Mouse (Mus musculus) hindbrain, embryonic 14.5 days (tissue): ENCODE data around the gene Bfar. TPM values are rescaled to one million over a fixed set of nuclear protein-coding genes. Genes with fewer than 3 reads are reported as not detected.
"Not testable (repeated sequence)": the region's sequence is repeated elsewhere in the genome, so short reads cannot be mapped to it uniquely, and the experiment has no call there.

Experiments
- ATAC-seq: fragments of 200-750 bp; cut with Nextera tagmentation; 2 replicates; pipeline ENCODE4 v1.8.0; 2017; ENCODE audit warnings: moderate number of reproducible peaks, mild to moderate bottlenecking, moderate TSS enrichment, moderate library complexity; ENCODE audit not compliant: low FRiP score
- DNase-seq: peaks from one replicate; pipeline ENCODE4 v3.0.0-alpha.2; 2015; ENCODE audit warnings: low spot score
- H3K27ac ChIP-seq: fragments of 300-500 bp; sonication (generic); 2 replicates; pipeline ENCODE4 v1.5.1; 2014; ENCODE audit warnings: mild to moderate bottlenecking, moderate library complexity
- H3K27me3 ChIP-seq: fragments of 300-500 bp; sonication (generic); 2 replicates; pipeline ENCODE4 v1.6.1; 2014; ENCODE audit warnings: mild to moderate bottlenecking, low read length, mixed read lengths; ENCODE audit not compliant: control insufficient read depth, insufficient read depth
- H3K36me3 ChIP-seq: fragments of 300-500 bp; sonication (generic); replicated peaks from 2 replicates; pipeline ENCODE4 v1.6.1; 2014; ENCODE audit not compliant: control insufficient read depth, insufficient read depth
- H3K4me1 ChIP-seq: fragments of 300-500 bp; sonication (generic); replicated peaks from 2 replicates; pipeline ENCODE4 v1.6.1; 2014; ENCODE audit warnings: antibody characterized with exemption, low read length, mixed read lengths; ENCODE audit not compliant: control insufficient read depth, insufficient read depth
- H3K4me2 ChIP-seq: fragments of 300-500 bp; sonication (generic); replicated peaks from 2 replicates; pipeline ENCODE4 v1.6.1; 2014; ENCODE audit warnings: mild to moderate bottlenecking, moderate library complexity
- H3K4me3 ChIP-seq: fragments of 300-500 bp; sonication (generic); replicated peaks from 2 replicates; pipeline ENCODE4 v1.5.1; 2014; ENCODE audit warnings: mild to moderate bottlenecking, low read length
- H3K9ac ChIP-seq: fragments of 300-500 bp; sonication (generic); 2 replicates; pipeline ENCODE4 v1.6.1; 2014
- H3K9me3 ChIP-seq: fragments of 300-500 bp; sonication (generic); 2 replicates; pipeline ENCODE4 v1.6.1; 2016; ENCODE audit warnings: low read length; ENCODE audit not compliant: control insufficient read depth
- WGBS: fragments of 180-500 bp; shearing (Covaris S2); extraction: QIAGEN DNeasy Blood & Tissue Kit; methylation state at CpG from one replicate; pipeline ENCODE4 v1.1.7; 2014; 5-methylcytosine and 5-hydroxymethylcytosine counted together
- polyA plus RNA-seq: library from polyadenylated mRNA; unstranded; fragments of >200 nt; fragmentation: Nextera tagmentation; extraction: Ambion mirVana; gene quantifications from 2 replicates; pipeline ENCODE4 v1.2.1, GENCODE M21; 2014

Gene Bfar
- polyA plus RNA-seq, 1 experiment from 2014 or later: 50.4 TPM

DNA sequence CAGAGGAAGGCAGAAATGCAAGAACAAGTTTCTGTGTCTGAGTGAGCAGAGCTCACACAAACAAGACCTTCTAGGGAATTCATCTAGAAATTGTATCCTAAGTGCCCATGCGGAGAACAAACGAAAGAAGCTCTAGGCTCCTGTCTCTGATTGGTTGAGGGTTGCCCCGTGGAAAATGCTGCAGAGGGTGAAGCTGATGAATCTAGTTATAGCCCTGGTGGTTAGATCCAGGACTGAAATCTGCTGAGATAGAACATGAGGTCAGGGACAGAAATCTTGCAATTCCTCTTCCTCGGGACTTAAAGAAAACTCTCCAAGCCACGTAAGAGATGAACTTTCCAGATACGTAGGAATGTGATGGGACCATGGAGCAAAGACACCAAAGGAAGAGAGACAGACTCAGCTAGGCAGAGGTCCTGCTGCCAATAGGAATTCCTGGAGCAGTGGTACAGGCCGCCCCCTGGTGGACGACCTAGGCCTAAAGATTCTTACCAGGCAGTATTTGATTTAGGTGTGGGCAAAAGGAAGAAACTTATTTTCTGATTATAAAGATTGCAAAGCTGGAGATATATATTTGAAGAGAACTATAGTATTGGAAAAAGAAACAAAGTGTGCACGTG lies 62.0 kb downstream of the Bfar start:
- ATAC-seq: no peak
- H3K36me3 ChIP-seq: no peaks in the 10 kb centered on the region
- no peaks in the 10 kb centered on the region for H3K27me3 ChIP-seq
- no peaks in the 10 kb centered on the region for H3K9me3 ChIP-seq
- no peak overlapping the region for H3K27ac ChIP-seq
- WGBS: 27% methylated on average over 9 of the region's 9 CpGs
- no peak overlapping the region for H3K4me3 ChIP-seq
- H3K9ac ChIP-seq: no peak overlapping the region
- H3K4me2 ChIP-seq: no peak overlapping the region
- DNase-seq: peak; percentile 78
- H3K4me1 ChIP-seq: peaks cover 5% of the 10 kb centered on the region; the same call in 1 of the 2 replicates

DNA sequence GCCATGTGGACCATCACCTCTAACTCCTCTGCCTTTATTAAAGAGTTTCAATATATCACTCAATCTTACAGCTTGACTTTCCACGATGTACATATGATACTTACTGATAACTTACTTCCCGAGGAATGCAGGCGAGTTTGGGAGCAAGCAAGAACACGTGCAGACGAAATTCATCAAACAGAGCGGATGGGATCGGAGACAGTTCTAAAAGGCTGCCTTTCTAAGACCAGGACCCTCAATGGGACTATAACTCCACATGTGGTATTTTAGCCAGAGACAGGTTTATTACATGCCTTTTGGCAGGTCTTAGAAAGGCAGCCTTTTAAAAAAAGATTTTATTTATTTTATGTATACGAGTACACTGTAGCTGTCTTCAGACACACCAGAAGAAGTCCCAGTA lies 64.3 kb downstream of the Bfar start:
- 88% methylated on average over 8 of the region's 8 CpGs for WGBS
- Histone ChIP-seq H3K36me3 (no peaks in the 10 kb centered on the region), H3K9ac (no peak overlapping the region), H3K27ac (no peak overlapping the region), H3K4me1 (no peaks in the 10 kb centered on the region), H3K9me3 (no peaks in the 10 kb centered on the region), H3K4me3 (no peak overlapping the region), H3K4me2 (no peak overlapping the region), H3K27me3 (no peaks in the 10 kb centered on the region)
- ATAC-seq: no peak
- DNase-seq: no peak

DNA sequence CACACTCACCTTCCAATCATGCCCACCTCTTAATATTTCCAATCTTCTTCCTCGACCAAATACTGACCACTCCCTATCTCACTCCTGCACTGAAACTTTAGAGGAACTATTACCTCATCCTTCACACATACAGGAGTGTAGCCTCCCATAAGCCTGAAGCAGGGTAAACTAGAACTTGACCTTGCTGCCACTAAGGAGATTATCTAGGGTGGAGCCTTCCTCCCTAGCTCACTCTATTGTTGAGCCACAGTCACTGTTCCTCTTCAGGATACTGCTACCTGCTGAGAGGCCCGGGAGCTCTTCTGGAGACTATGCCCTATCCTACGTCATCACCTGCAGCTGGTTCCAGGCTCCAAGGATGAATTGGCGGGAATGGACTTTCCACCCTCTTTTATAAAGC lies 67.4 kb downstream of the Bfar start:
- H3K4me3 ChIP-seq, H3K9ac ChIP-seq: not testable (repeated sequence)

DNA sequence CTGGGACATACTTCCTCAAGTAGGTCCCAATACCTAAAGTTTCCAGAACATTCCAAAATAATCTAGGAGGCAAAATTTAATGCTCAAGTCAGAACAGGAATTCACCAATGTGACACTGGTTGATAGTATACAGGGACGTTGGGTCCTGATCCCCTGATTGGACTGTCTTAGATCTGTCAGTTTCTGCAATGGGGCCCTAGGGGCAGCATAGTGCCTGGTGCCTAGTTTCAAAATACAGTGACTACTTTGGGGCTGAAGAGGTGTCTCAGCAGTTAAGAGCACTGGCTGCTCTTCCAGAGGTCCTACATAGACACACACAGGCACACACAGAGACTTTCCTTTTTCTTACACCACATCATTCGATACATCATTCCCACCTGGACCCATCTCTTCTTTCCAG lies 69.2 kb downstream of the Bfar start:
- Histone ChIP-seq H3K4me3 (no peak overlapping the region), H3K36me3 (no peaks in the 10 kb centered on the region), H3K27me3 (no peaks in the 10 kb centered on the region), H3K9me3 (no peaks in the 10 kb centered on the region), H3K27ac (no peak overlapping the region), H3K4me1 (no peaks in the 10 kb centered on the region), H3K4me2 (no peak overlapping the region), H3K9ac (no peak overlapping the region)
- ATAC-seq (no peak), DNase-seq (no peak)
- WGBS: 72% methylated on average over 2 of the region's 2 CpGs

More for the DNA sequence above, 67.4 kb downstream of the Bfar start:
- not testable (repeated sequence) for H3K27ac ChIP-seq, DNase-seq, H3K27me3 ChIP-seq, H3K36me3 ChIP-seq, H3K4me1 ChIP-seq, H3K4me2 ChIP-seq, ATAC-seq, H3K9me3 ChIP-seq
- 66% methylated on average over 4 of the region's 4 CpGs for WGBS

DNA sequence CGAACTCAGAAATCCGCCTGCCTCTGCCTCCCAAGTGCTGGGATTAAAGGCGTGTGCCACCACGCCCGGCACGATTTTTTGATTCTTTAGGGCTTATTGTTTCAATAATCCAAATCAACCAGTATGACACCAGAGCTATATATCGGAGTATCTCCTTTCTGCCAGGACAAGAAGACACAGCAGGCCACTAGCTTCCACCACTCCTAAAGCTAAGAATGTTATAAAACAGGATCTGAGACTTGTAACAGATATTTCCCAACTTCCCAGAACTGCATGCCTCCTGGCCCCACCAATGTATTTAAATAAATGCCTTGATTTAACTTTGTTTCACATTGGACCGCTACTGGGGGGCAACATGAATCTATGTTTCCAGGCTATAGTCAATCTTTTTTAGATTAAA lies 76.0 kb downstream of the Bfar start:
- DNase-seq: no peak
- Histone ChIP-seq H3K4me2 (no peak overlapping the region), H3K9ac (no peak overlapping the region), H3K4me3 (no peak overlapping the region), H3K27ac (no peak overlapping the region), H3K36me3 (no peaks in the 10 kb centered on the region), H3K27me3 (no peaks in the 10 kb centered on the region), H3K9me3 (no peaks in the 10 kb centered on the region), H3K4me1 (no peaks in the 10 kb centered on the region)
- no peak for ATAC-seq
- 94% methylated on average over 8 of the region's 8 CpGs for WGBS

DNA sequence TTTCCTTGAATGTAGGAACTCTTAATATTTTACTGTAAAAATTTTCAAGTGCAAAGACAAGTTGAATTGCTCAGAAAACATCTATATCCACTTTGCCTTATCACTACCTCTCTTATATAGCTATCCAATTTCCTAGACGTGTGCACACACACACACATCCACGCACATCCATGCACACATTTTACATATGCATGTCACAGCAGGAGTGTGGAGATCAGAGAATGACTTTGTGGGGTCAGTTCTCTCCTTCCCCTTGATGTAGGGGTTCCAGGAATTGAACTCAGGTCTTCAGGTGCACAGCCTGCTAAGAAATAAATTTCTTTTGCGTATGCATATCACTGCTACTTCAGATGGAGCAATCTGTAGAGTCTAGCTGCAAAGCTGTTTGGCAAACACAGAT lies 76.5 kb downstream of the Bfar start:
- WGBS: 58% methylated on average over 3 of the region's 3 CpGs
- H3K4me1 ChIP-seq: no peaks in the 10 kb centered on the region
- H3K27ac ChIP-seq: no peak overlapping the region
- no peak overlapping the region for H3K9ac ChIP-seq
- ATAC-seq (no peak), DNase-seq (no peak)
- H3K4me2 ChIP-seq: no peak overlapping the region
- H3K36me3 ChIP-seq: no peaks in the 10 kb centered on the region
- no peaks in the 10 kb centered on the region for H3K9me3 ChIP-seq
- no peaks in the 10 kb centered on the region for H3K27me3 ChIP-seq
- no peak overlapping the region for H3K4me3 ChIP-seq

DNA sequence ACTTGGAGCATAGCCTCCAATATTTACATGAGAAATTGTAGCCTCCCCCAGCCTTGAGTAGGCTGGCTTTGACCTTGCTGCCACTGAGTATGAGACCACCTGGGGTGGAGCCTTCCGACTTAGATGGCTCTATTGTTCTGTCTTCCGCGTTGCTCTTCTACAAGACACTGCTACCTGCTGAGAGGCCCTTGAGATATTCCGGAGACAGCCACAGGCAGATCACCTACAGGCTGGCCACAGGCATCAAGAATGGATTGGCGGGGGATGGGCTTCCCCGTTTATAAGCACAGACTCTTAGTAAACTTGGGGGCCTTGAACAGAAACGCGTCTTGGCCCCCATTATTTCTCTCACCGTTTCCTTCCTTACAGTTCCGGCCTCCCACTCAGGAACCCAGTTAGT lies 77.2 kb downstream of the Bfar start:
- H3K4me1 ChIP-seq, H3K9me3 ChIP-seq, H3K4me2 ChIP-seq, H3K4me3 ChIP-seq, DNase-seq, H3K36me3 ChIP-seq, ATAC-seq, H3K27me3 ChIP-seq, H3K9ac ChIP-seq, H3K27ac ChIP-seq: not testable (repeated sequence)
- WGBS: 11% methylated on average over 10 of the region's 10 CpGs

DNA sequence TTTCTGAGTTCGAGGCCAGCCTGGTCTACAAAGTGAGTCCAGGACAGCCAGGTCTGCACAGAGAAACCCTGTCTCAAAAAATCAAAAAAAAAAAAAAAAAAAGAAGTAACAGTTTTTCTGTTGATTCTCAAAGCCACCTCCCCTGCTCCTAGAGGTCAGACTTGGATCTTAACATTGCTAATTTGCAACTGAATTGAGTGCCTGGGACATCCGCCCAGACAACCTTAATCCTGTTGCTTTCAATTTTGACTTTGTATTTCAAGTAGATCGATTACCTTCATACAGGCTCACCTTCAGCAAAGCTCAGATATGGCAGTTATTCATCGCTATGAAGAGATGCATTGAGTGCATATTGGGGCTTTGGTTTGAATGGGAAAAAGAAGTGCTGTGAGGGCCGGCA lies 77.6 kb downstream of the Bfar start:
- Histone ChIP-seq H3K9me3 (no peaks in the 10 kb centered on the region), H3K27ac (no peak overlapping the region), H3K36me3 (no peaks in the 10 kb centered on the region), H3K4me3 (no peak overlapping the region), H3K4me2 (no peak overlapping the region), H3K27me3 (no peaks in the 10 kb centered on the region), H3K4me1 (no peaks in the 10 kb centered on the region), H3K9ac (no peak overlapping the region)
- DNase-seq (no peak), ATAC-seq (no peak)
- 43% methylated on average over 5 of the region's 5 CpGs for WGBS

DNA sequence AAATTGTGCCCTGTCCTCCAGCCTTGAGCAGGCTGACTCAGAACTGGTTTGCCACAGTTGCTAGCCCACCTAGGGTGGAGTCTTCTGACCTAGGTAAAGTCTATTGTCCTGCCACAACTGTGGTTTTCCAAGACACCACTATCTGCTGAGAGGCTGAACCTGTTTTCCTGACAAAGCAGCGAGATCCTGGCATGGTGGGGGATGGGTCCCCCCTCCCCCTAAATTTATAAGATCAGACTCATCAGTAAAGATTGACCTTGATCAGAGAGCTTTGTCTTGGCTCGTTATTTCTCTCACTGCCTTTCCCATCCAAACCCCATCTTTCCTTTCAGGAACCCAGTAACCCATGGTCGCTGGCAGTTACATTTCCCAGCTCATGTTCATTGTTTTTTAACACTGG lies 78.3 kb downstream of the Bfar start:
- no peak for ATAC-seq
- no peak overlapping the region for H3K9ac ChIP-seq
- DNase-seq: no peak

DNA sequence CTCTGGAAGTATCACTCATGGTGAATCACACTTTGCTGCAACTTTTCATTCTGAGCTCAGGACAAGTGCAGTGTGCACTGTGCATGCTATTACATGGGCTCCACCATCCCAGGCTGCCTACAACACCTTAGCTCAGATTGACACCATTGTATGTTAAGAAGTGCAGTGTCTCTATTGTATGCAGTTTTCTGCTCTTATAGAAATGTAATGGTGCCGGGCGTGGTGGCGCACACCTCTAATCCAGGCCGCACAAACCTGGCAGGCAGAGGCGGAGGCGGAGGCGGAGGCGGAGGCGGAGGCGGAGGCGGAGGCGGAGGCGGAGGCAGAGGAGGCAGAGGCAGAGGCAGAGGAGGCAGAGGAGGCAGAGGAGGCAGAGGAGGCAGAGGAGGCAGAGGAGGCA lies 79.0 kb downstream of the Bfar start:
- Histone ChIP-seq H3K27ac (no peak overlapping the region), H3K9ac (no peak overlapping the region), H3K9me3 (no peaks in the 10 kb centered on the region), H3K4me3 (no peak overlapping the region), H3K27me3 (no peaks in the 10 kb centered on the region), H3K36me3 (no peaks in the 10 kb centered on the region), H3K4me1 (no peaks in the 10 kb centered on the region), H3K4me2 (no peak overlapping the region)
- ATAC-seq: no peak
- DNase-seq: no peak
- 96% methylated on average over 13 of the region's 13 CpGs for WGBS

More for the DNA sequence above, 78.3 kb downstream of the Bfar start:
- Histone ChIP-seq H3K4me1 (no peaks in the 10 kb centered on the region), H3K4me3 (no peak overlapping the region), H3K36me3 (no peaks in the 10 kb centered on the region), H3K4me2 (no peak overlapping the region), H3K27ac (no peak overlapping the region), H3K9me3 (no peaks in the 10 kb centered on the region), H3K27me3 (no peaks in the 10 kb centered on the region)
- WGBS: 55% methylated on average over 3 of the region's 3 CpGs
